Mouse (Mus musculus): ENCODE measurements around the gene Flrt3. TPM values are rescaled to one million over a fixed set of nuclear protein-coding genes. Genes with fewer than 3 reads are reported as not detected.

The Flrt3 gene
- polyA plus RNA-seq, 1 experiment = 0.23 TPM

- no peak for DNase-seq (ENCODE audit: low read depth in 1 of 2, low spot score in 2 of 2)
- no peak overlapping the region for H3K4me3 ChIP-seq (ENCODE audit: extremely low read depth, insufficient read depth, insufficient read length)
- 92% methylated on average over 5 of the region's 5 CpGs for WGBS
- no peaks in the 10 kb centered on the region for H3K4me1 ChIP-seq (ENCODE audit: control insufficient read depth, insufficient read depth, insufficient read length)
- TF ChIP-seq POLR2A (IDR thresholded peaks at IDR 0.05; ENCODE audit: low read depth, low read length) (no peak), CTCF (IDR thresholded peaks at IDR 0.05; ENCODE audit: extremely low read depth, insufficient read depth, insufficient read length, insufficient replicate concordance) (no peak)
- no peak overlapping the region for H3K27ac ChIP-seq (ENCODE audit: insufficient read depth, low read length)
- H3K27me3 ChIP-seq (ENCODE audit: control insufficient read depth, insufficient read depth, low read length) = no peaks in the 10 kb centered on the region
- H3K36me3 ChIP-seq (ENCODE audit: control insufficient read depth, insufficient read depth, low read length) = no peaks in the 10 kb centered on the region
Measured at GRCm38 (mm10) chr2:140662673-140663072, 8.6 kb downstream of the Flrt3 start.

GRCm38 (mm10) chr2:140653978-140654377 is 17.3 kb downstream of the Flrt3 start:
- no peak for TF ChIP-seq POLR2A (IDR thresholded peaks at IDR 0.05; ENCODE audit: low read depth, low read length)
- TF ChIP-seq CTCF (IDR thresholded peaks at IDR 0.05; ENCODE audit: extremely low read depth, insufficient read depth, insufficient read length, insufficient replicate concordance) = no peak
- DNase-seq (ENCODE audit: low read depth in 1 of 2, low spot score in 2 of 2) = no peak
- Histone ChIP-seq H3K4me3 (ENCODE audit: extremely low read depth, insufficient read depth, insufficient read length) (no peak overlapping the region), H3K27me3 (ENCODE audit: control insufficient read depth, insufficient read depth, low read length) (no peaks in the 10 kb centered on the region), H3K36me3 (ENCODE audit: control insufficient read depth, insufficient read depth, low read length) (no peaks in the 10 kb centered on the region), H3K27ac (ENCODE audit: insufficient read depth, low read length) (no peak overlapping the region), H3K4me1 (ENCODE audit: control insufficient read depth, insufficient read depth, insufficient read length) (no peaks in the 10 kb centered on the region)
- WGBS = 91% methylated on average over 2 of the region's 2 CpGs

- DNase-seq (ENCODE audit: low read depth in 1 of 2, low spot score in 2 of 2) = no peak
- Histone ChIP-seq H3K27ac (ENCODE audit: insufficient read depth, low read length) (no peak overlapping the region), H3K27me3 (ENCODE audit: control insufficient read depth, insufficient read depth, low read length) (no peaks in the 10 kb centered on the region), H3K4me3 (ENCODE audit: extremely low read depth, insufficient read depth, insufficient read length) (no peak overlapping the region), H3K4me1 (ENCODE audit: control insufficient read depth, insufficient read depth, insufficient read length) (no peaks in the 10 kb centered on the region), H3K36me3 (ENCODE audit: control insufficient read depth, insufficient read depth, low read length) (no peaks in the 10 kb centered on the region)
- TF ChIP-seq POLR2A (IDR thresholded peaks at IDR 0.05; ENCODE audit: low read depth, low read length) (no peak), CTCF (IDR thresholded peaks at IDR 0.05; ENCODE audit: extremely low read depth, insufficient read depth, insufficient read length, insufficient replicate concordance) (no peak)
Measured at GRCm38 (mm10) chr2:140653481-140653880, 17.8 kb downstream of the Flrt3 start.

- no peaks in the 10 kb centered on the region for H3K36me3 ChIP-seq (ENCODE audit: control insufficient read depth, insufficient read depth, low read length)
- H3K4me3 ChIP-seq (ENCODE audit: extremely low read depth, insufficient read depth, insufficient read length) = no peak overlapping the region
- WGBS = 72% methylated on average over 2 of the region's 2 CpGs
- no peaks in the 10 kb centered on the region for H3K4me1 ChIP-seq (ENCODE audit: control insufficient read depth, insufficient read depth, insufficient read length)
- no peak for TF ChIP-seq POLR2A (IDR thresholded peaks at IDR 0.05; ENCODE audit: low read depth, low read length)
- no peak for TF ChIP-seq CTCF (IDR thresholded peaks at IDR 0.05; ENCODE audit: extremely low read depth, insufficient read depth, insufficient read length, insufficient replicate concordance)
- no peak overlapping the region for H3K27ac ChIP-seq (ENCODE audit: insufficient read depth, low read length)
- no peak for DNase-seq (ENCODE audit: low read depth in 1 of 2, low spot score in 2 of 2)
- no peaks in the 10 kb centered on the region for H3K27me3 ChIP-seq (ENCODE audit: control insufficient read depth, insufficient read depth, low read length)
Measured at GRCm38 (mm10) chr2:140621730-140622337, 49.4 kb downstream of the Flrt3 start.

- Histone ChIP-seq H3K27me3 (ENCODE audit: control insufficient read depth, insufficient read depth, low read length) (no peaks in the 10 kb centered on the region), H3K4me3 (ENCODE audit: extremely low read depth, insufficient read depth, insufficient read length) (no peak overlapping the region), H3K4me1 (ENCODE audit: control insufficient read depth, insufficient read depth, insufficient read length) (no peaks in the 10 kb centered on the region), H3K27ac (ENCODE audit: insufficient read depth, low read length) (no peak overlapping the region), H3K36me3 (ENCODE audit: control insufficient read depth, insufficient read depth, low read length) (no peaks in the 10 kb centered on the region)
- TF ChIP-seq POLR2A (IDR thresholded peaks at IDR 0.05; ENCODE audit: low read depth, low read length) (no peak), CTCF (IDR thresholded peaks at IDR 0.05; ENCODE audit: extremely low read depth, insufficient read depth, insufficient read length, insufficient replicate concordance) (no peak)
- 87% methylated on average over 2 of the region's 2 CpGs for WGBS
- no peak for DNase-seq (ENCODE audit: low read depth in 1 of 2, low spot score in 2 of 2)
Measured at GRCm38 (mm10) chr2:140615451-140615850, 55.8 kb downstream of the Flrt3 start.

Data from spleen, adult 2 months (tissue).